Mouse (Mus musculus): ENCODE measurements at regions not wholly inside any gene's neighbourhood (a gene's known extent, or its start where the extent isn't known, plus 50 kb on each side); places are given as distances from the start of the nearest gene placed in this dataset.

DNA sequence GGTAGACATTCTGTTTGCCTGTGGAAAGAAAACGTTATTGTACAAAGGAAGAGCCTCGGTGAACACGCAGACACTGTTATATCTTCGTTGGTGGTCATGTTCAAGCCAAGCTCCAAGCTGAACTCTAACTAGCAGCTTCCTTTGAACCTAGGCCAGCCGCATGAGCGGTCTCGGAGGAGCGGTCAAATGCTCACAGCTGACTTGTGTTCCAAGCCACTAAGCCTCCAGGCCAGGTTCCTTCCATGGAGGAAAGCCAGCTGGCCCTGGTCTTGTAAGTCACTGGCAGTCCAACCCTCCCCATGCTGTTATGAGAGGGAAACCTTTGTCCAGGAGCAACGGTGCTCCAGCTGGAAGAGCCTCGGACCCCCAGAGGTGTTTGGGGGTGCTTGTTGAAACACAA is 194.5 kb upstream of the Pkdcc start:
- peak; percentile 53; the same call in 1 of the 2 replicates for ATAC-seq (ENCODE audit: low FRiP score, low TSS enrichment)
- Histone ChIP-seq H3K27me3 (ENCODE audit: control insufficient read depth, insufficient read depth, low read length) (no peaks in the 10 kb centered on the region), H3K9me3 (ENCODE audit: control insufficient read depth, low read length) (no peaks in the 10 kb centered on the region), H3K36me3 (ENCODE audit: control insufficient read depth, insufficient read depth, low read length) (no peaks in the 10 kb centered on the region), H3K4me3 (ENCODE audit: low read depth, low read length) (no peak overlapping the region), H3K4me1 (replicated peaks; ENCODE audit: control insufficient read depth, insufficient read depth) (peaks cover 3% of the 10 kb centered on the region; the same call in 1 of the 2 replicates), H3K27ac (replicated peaks) (peak overlapping the region; percentile 24; the same call in 1 of the 2 replicates), H3K4me2 (replicated peaks; ENCODE audit: low read depth) (no peak overlapping the region), H3K9ac (ENCODE audit: low read length) (no peak overlapping the region)
- WGBS, result 32% methylated on average over 10 of the region's 10 CpGs
- DNase-seq (ENCODE audit: low spot score), result peak; percentile 39
- no peak for TF ChIP-seq CTCF (IDR thresholded peaks at IDR 0.05; ENCODE audit: low read depth)
- TF ChIP-seq EP300 (optimal IDR thresholded peaks at IDR 0.05), result no peak

DNA sequence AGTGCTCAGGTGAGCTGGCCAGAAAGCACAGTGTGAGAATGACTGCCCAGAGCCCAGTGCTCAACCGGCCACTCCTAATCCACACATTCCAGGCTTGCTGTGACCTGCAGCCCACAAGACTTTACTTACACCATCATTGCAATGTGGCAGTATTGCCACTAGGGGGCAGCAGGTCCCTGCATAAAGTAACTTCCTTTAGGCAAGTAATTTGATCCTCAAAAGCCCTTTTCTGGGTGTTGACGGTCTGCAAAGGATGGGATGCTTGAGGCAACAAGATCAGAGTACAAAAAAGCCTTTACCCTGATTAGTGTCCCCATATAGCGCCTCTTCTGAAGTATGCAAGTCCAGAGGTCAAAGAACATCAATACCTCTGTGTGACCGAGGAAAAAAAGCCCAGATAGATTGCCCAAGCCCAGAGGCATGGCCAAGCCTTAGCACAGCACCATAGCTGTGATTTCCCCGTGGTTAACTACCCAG is 189.7 kb upstream of the Pkdcc start:
- Histone ChIP-seq H3K36me3 (ENCODE audit: control insufficient read depth, insufficient read depth, low read length) (no peaks in the 10 kb centered on the region), H3K27me3 (ENCODE audit: control insufficient read depth, insufficient read depth, low read length) (no peaks in the 10 kb centered on the region), H3K27ac (replicated peaks) (no peak overlapping the region; the same call in 1 of the 2 replicates), H3K9ac (ENCODE audit: low read length) (no peak overlapping the region), H3K9me3 (ENCODE audit: control insufficient read depth, low read length) (no peaks in the 10 kb centered on the region), H3K4me3 (ENCODE audit: low read depth, low read length) (no peak overlapping the region), H3K4me1 (replicated peaks; ENCODE audit: control insufficient read depth, insufficient read depth) (peaks cover 3% of the 10 kb centered on the region; the same call in 1 of the 2 replicates), H3K4me2 (replicated peaks; ENCODE audit: low read depth) (no peak overlapping the region)
- ATAC-seq (ENCODE audit: low FRiP score, low TSS enrichment), result peak; percentile 72
- peak; percentile 85 for DNase-seq (ENCODE audit: low spot score)
- WGBS, result 16% methylated on average over 5 of the region's 5 CpGs
- TF ChIP-seq CTCF (IDR thresholded peaks at IDR 0.05; ENCODE audit: low read depth) (peak; percentile 98), EP300 (optimal IDR thresholded peaks at IDR 0.05) (no peak)

DNA sequence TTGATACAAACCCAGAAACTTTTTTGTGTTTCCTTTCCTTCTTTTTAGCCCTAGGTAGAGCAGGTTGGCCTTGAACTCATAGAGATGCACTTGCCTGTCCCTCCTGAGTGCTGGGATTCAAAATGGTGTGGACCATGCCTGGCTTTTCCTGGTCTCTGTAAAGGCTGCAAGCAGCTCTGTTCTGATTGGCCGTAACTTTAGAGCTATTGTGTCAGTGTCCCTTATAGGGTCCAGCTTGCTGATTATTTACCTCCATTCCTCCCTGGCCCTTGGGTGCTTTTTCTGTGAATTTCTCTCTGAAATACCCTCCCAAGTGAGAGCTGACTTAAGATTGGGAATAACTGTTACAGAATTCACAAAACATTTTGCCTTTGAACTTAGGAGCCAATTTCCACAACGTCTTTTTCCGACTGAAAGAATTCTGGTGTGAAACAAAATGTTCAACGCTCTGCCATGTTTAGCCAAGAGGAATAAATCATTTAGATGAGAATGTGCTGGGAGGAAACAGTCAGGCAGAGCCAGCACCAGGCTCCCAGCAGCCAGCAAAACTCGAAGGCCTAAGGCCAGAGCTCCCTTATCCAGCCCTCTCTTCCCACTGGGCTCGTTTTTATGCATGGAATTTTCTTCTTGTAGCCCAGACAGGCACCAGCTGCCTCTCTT is 180.0 kb upstream of the Pkdcc start:
- H3K9ac ChIP-seq (ENCODE audit: low read length), result no peak overlapping the region
- no peak for TF ChIP-seq CTCF (IDR thresholded peaks at IDR 0.05; ENCODE audit: low read depth)
- peak; percentile 74 for TF ChIP-seq EP300 (optimal IDR thresholded peaks at IDR 0.05)
- H3K4me2 ChIP-seq (replicated peaks; ENCODE audit: low read depth), result no peak overlapping the region
- DNase-seq (ENCODE audit: low spot score) (no peak), ATAC-seq (ENCODE audit: low FRiP score, low TSS enrichment) (peak; percentile 76; the same call in 1 of the 2 replicates)
- H3K27me3 ChIP-seq (ENCODE audit: control insufficient read depth, insufficient read depth, low read length), result no peaks in the 10 kb centered on the region
- H3K9me3 ChIP-seq (ENCODE audit: control insufficient read depth, low read length), result no peaks in the 10 kb centered on the region
- no peak overlapping the region for H3K4me3 ChIP-seq (ENCODE audit: low read depth, low read length)
- 39% methylated on average over 6 of the region's 6 CpGs for WGBS
- H3K36me3 ChIP-seq (ENCODE audit: control insufficient read depth, insufficient read depth, low read length), result no peaks in the 10 kb centered on the region; the same call in 1 of the 2 replicates
- no peaks in the 10 kb centered on the region for H3K4me1 ChIP-seq (replicated peaks; ENCODE audit: control insufficient read depth, insufficient read depth)
- 0 out of 2 replicates have a peak overlapping the region, but pooled peaks have one; percentile 58 for H3K27ac ChIP-seq (replicated peaks)

DNA sequence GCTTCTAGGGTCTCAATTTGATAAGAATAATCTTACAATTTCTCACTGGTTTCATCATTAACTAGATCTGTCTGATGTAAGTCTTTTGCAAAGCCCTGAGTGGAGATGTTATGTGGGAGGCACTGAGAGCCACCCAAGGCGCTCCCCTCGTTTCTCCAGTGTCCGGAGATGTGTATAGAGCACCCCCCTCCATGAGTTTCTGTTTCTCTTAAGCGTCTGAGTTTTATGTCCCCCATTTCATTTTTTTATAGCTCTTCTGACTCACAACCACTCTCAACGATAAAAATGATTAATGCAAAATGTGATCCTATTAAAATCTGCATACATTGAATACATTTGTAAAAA is 179.5 kb upstream of the Pkdcc start:
- Histone ChIP-seq H3K9ac (ENCODE audit: low read length) (no peak overlapping the region), H3K36me3 (ENCODE audit: control insufficient read depth, insufficient read depth, low read length) (no peaks in the 10 kb centered on the region; the same call in 1 of the 2 replicates), H3K4me1 (replicated peaks; ENCODE audit: control insufficient read depth, insufficient read depth) (no peaks in the 10 kb centered on the region), H3K27ac (replicated peaks) (0 out of 2 replicates have a peak overlapping the region, but pooled peaks have one; percentile 14), H3K4me3 (ENCODE audit: low read depth, low read length) (no peak overlapping the region), H3K27me3 (ENCODE audit: control insufficient read depth, insufficient read depth, low read length) (no peaks in the 10 kb centered on the region), H3K9me3 (ENCODE audit: control insufficient read depth, low read length) (no peaks in the 10 kb centered on the region), H3K4me2 (replicated peaks; ENCODE audit: low read depth) (no peak overlapping the region)
- no peak; the same call in 1 of the 2 replicates for ATAC-seq (ENCODE audit: low FRiP score, low TSS enrichment)
- WGBS, result 55% methylated on average over 5 of the region's 5 CpGs
- DNase-seq (ENCODE audit: low spot score), result no peak
- TF ChIP-seq EP300 (optimal IDR thresholded peaks at IDR 0.05), result no peak
- TF ChIP-seq CTCF (IDR thresholded peaks at IDR 0.05; ENCODE audit: low read depth), result no peak

DNA sequence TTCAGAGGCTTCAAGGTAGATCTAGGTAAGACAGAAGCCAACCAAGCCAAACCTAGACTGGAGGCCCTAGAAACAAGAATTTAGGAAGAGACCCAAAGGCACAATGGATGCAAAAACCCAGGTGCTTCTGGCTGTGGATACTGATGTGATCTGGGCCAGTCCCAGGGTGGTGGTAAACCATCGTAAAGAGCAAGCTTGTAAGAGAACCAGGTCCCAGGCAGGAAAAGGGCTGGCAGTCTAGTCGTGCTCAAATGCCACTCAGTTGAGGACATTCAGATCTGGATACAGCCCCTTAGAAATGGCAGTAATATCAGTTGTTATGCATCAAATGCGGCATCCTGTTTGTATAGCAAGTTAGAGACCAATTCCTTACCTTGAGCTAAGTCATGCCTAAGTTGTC is 175.5 kb upstream of the Pkdcc start:
- Histone ChIP-seq H3K4me2 (replicated peaks; ENCODE audit: low read depth) (no peak overlapping the region), H3K9me3 (ENCODE audit: control insufficient read depth, low read length) (no peaks in the 10 kb centered on the region), H3K4me3 (ENCODE audit: low read depth, low read length) (no peak overlapping the region), H3K36me3 (ENCODE audit: control insufficient read depth, insufficient read depth, low read length) (no peaks in the 10 kb centered on the region), H3K27me3 (ENCODE audit: control insufficient read depth, insufficient read depth, low read length) (no peaks in the 10 kb centered on the region), H3K9ac (ENCODE audit: low read length) (no peak overlapping the region), H3K4me1 (replicated peaks; ENCODE audit: control insufficient read depth, insufficient read depth) (no peaks in the 10 kb centered on the region), H3K27ac (replicated peaks) (no peak overlapping the region)
- ATAC-seq (ENCODE audit: low FRiP score, low TSS enrichment) (no peak), DNase-seq (ENCODE audit: low spot score) (no peak)
- 87% methylated on average over 3 of the region's 3 CpGs for WGBS
- TF ChIP-seq EP300 (optimal IDR thresholded peaks at IDR 0.05), result no peak

DNA sequence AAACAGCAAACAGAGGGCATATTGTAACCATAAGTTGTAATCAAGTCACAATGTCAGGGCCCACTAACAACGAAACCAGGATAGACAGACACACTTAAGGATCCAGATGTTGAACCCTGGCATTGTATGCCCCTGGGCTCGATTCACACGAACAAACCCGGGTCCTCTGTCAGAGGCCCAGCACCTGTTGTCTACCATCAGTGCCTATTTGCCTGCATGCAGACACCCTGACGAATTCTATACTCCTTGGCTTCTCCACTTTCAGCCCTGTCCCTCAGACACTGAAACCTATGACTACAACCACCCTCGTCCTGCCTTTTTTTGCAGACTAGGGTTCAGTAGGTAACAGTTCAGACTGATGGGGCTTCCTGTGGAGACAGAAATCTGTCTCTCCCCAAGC is 170.6 kb upstream of the Pkdcc start:
- H3K4me3 ChIP-seq (ENCODE audit: low read depth, low read length), result no peak overlapping the region
- 74% methylated on average over 6 of the region's 6 CpGs for WGBS
- no peaks in the 10 kb centered on the region for H3K9me3 ChIP-seq (ENCODE audit: control insufficient read depth, low read length)
- H3K4me1 ChIP-seq (replicated peaks; ENCODE audit: control insufficient read depth, insufficient read depth), result no peaks in the 10 kb centered on the region
- H3K4me2 ChIP-seq (replicated peaks; ENCODE audit: low read depth), result no peak overlapping the region
- no peak overlapping the region for H3K27ac ChIP-seq (replicated peaks)
- H3K27me3 ChIP-seq (ENCODE audit: control insufficient read depth, insufficient read depth, low read length), result no peaks in the 10 kb centered on the region
- DNase-seq (ENCODE audit: low spot score), result no peak
- H3K36me3 ChIP-seq (ENCODE audit: control insufficient read depth, insufficient read depth, low read length), result no peaks in the 10 kb centered on the region
- no peak overlapping the region for H3K9ac ChIP-seq (ENCODE audit: low read length)
- TF ChIP-seq EP300 (optimal IDR thresholded peaks at IDR 0.05), result no peak
- TF ChIP-seq CTCF (IDR thresholded peaks at IDR 0.05; ENCODE audit: low read depth), result no peak
- ATAC-seq (ENCODE audit: low FRiP score, low TSS enrichment), result no peak

Measured in stomach, postnatal 0 days (tissue).